Mouse (Mus musculus): ENCODE data around the gene Ikzf3.

- TF ChIP-seq CTCF (IDR thresholded peaks at IDR 0.05; ENCODE audit: low read depth, low read length) = no peak
- no peak for TF ChIP-seq POLR2A (IDR thresholded peaks at IDR 0.05; ENCODE audit: borderline replicate concordance, low read depth, low read length)
Observed at GRCm38 (mm10) chr11:98418273-98418672, 127.6 kb downstream of the Ikzf3 start.
